Mouse (Mus musculus) kidney, adult 2 months (tissue): ENCODE data around the gene Gm49425. TPM values are rescaled to one million over a fixed set of nuclear protein-coding genes. Genes with fewer than 3 reads are reported as not detected.
"Not testable (repeated sequence)": the region's sequence is repeated elsewhere in the genome, so short reads cannot be mapped to it uniquely, and the experiment has no call there.

ENCODE experiments used
- DNase-seq: peaks from one replicate; pipeline ENCODE4 v3.0.0; 2021
- H3K27ac ChIP-seq: fragments of 200-500 bp; 2 replicates; pipeline ENCODE4 v1.5.1; 2012; ENCODE audit warnings: low read depth, low read length, control low read depth, inconsistent platforms; ENCODE audit not compliant: insufficient read depth
- H3K27me3 ChIP-seq: fragments of 200-500 bp; replicated peaks from 2 replicates; pipeline ENCODE4 v1.6.1; 2012; ENCODE audit warnings: mild to moderate bottlenecking, moderate library complexity, low read length, inconsistent platforms; ENCODE audit not compliant: control insufficient read depth, insufficient read depth
- H3K36me3 ChIP-seq: fragments of 200-500 bp; 2 replicates; pipeline ENCODE4 v1.6.1; 2012; ENCODE audit warnings: mild to moderate bottlenecking, moderate library complexity, low read length, inconsistent platforms; ENCODE audit not compliant: control insufficient read depth, insufficient read depth
- H3K4me1 ChIP-seq: fragments of 200-500 bp; 2 replicates; pipeline ENCODE4 v1.6.1; 2011; ENCODE audit warnings: low read length; ENCODE audit not compliant: control insufficient read depth, insufficient read depth
- H3K4me3 ChIP-seq: fragments of 200-500 bp; 2 replicates; pipeline ENCODE4 v1.5.1; 2011; ENCODE audit warnings: mild to moderate bottlenecking, low read depth, low read length, control low read depth; ENCODE audit not compliant: insufficient read depth
- CTCF ChIP-seq: fragments of 200-500 bp; conservative IDR thresholded peaks from 2 replicates; pipeline ENCODE4 v1.5.1; 2011; ENCODE audit warnings: low read depth, mild to moderate bottlenecking, control low read depth, low read length, moderate library complexity, mixed read lengths; ENCODE audit not compliant: insufficient read depth, insufficient read length
- POLR2A ChIP-seq: fragments of 200-500 bp; IDR thresholded peaks from one replicate; pipeline ENCODE4 v1.6.1; 2011; ENCODE audit warnings: low read depth, low read length, control low read depth
- WGBS: fragments of 180-500 bp; shearing (Covaris S2); methylation state at CpG from one replicate; pipeline ENCODE4 v1.1.7; 2018; 5-methylcytosine and 5-hydroxymethylcytosine counted together
- polyA plus RNA-seq: library from polyadenylated mRNA; depleted of rRNA; stranded (reverse); fragments of >200 nt; gene quantifications from 2 replicates; pipeline ENCODE4 v1.2.3, GENCODE M21; 2012; rRNA removed

Gene Gm49425
- not detected in 2 replicates for polyA plus RNA-seq

GRCm38 (mm10) chr15:101517161-101517560 is at the start of gene Gm49425:
TSS of gene Gm49425 (minus strand) at chr15:101517261.
- not testable (repeated sequence) for DNase-seq, H3K27ac ChIP-seq, H3K4me1 ChIP-seq, H3K36me3 ChIP-seq, H3K27me3 ChIP-seq, H3K4me3 ChIP-seq
- WGBS = 75% methylated on average over 2 of the region's 2 CpGs

DNA sequence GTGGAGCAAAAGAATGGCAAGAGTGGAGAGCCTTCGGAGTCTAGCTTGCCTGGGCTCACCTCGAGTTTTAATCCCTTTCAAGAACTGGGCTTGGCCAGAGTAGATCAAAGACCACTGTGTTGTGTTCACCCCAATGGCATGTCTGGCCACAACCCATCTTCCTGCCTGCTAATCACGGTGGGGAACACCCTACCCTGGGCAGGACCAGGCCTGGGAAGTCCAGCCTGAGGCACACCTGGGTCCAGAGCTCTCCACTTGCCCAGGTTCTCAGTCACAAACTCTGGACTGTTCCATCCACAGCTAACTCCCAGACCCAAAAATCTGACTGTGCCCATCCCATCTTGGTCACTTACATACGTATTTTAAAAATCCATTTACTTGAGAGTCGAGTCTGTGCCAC is 45.8 kb upstream of the Gm49425 start, which contains the start of gene Krt90:
Krt90 (minus strand) TSS at position 101 of the 400 bp plus-strand sequence.
- H3K4me1 ChIP-seq = no peaks in the 10 kb centered on the region
- WGBS = 65% methylated on average over 5 of the region's 5 CpGs
- DNase-seq = no peak
- H3K27me3 ChIP-seq = no peaks in the 10 kb centered on the region
- no peak within 1 kb of the TSS for H3K27ac ChIP-seq
- TF ChIP-seq CTCF = no peak
- TF ChIP-seq POLR2A = no peak
- no peak within 1 kb of the TSS for H3K4me3 ChIP-seq
- H3K36me3 ChIP-seq = no peaks in the 10 kb centered on the region

- Histone ChIP-seq H3K27ac (no peak overlapping the region), H3K36me3 (no peaks in the 10 kb centered on the region), H3K27me3 (no peaks in the 10 kb centered on the region), H3K4me3 (no peak overlapping the region), H3K4me1 (no peaks in the 10 kb centered on the region)
- 7% methylated on average over 7 of the region's 7 CpGs for WGBS
- TF ChIP-seq POLR2A = no peak
- no peak for TF ChIP-seq CTCF
- no peak for DNase-seq
These were observed 41.1 kb upstream of the Gm49425 start for GRCm38 (mm10) chr15:101558034-101558646.

GRCm38 (mm10) chr15:101553169-101553568 is 36.1 kb upstream of the Gm49425 start:
- 3% methylated on average over 11 of the region's 11 CpGs for WGBS
- no peaks in the 10 kb centered on the region for H3K27me3 ChIP-seq
- H3K4me1 ChIP-seq = no peaks in the 10 kb centered on the region
- H3K4me3 ChIP-seq = no peak overlapping the region
- no peaks in the 10 kb centered on the region for H3K36me3 ChIP-seq
- TF ChIP-seq CTCF (no peak), POLR2A (no peak)
- no peak overlapping the region for H3K27ac ChIP-seq
- peak; percentile 12 for DNase-seq

DNA sequence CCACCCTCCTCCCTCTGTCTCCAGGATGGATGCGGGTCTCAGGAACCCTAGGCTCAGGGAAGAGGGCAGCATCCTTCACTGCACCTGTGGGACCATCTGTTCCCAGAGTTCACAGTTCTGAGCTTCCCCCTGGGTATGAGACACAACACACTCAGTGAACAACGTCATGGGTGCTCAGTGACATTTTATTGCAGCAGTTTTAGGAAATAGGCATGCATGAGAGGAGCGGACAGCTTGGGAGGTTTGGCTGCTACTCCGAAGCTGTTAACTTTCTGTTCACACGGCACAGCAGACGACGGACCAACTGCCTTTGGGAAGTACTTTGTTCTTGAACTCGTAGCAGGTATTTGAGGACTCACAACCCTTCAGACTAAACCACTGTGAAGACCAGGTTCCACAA is 35.1 kb upstream of the Gm49425 start:
- H3K4me3 ChIP-seq = no peak overlapping the region
- 53% methylated on average over 8 of the region's 8 CpGs for WGBS
- no peaks in the 10 kb centered on the region for H3K4me1 ChIP-seq
- TF ChIP-seq POLR2A (no peak), CTCF (no peak)
- H3K36me3 ChIP-seq = no peaks in the 10 kb centered on the region
- no peaks in the 10 kb centered on the region for H3K27me3 ChIP-seq
- no peak overlapping the region for H3K27ac ChIP-seq
- DNase-seq = no peak

DNA sequence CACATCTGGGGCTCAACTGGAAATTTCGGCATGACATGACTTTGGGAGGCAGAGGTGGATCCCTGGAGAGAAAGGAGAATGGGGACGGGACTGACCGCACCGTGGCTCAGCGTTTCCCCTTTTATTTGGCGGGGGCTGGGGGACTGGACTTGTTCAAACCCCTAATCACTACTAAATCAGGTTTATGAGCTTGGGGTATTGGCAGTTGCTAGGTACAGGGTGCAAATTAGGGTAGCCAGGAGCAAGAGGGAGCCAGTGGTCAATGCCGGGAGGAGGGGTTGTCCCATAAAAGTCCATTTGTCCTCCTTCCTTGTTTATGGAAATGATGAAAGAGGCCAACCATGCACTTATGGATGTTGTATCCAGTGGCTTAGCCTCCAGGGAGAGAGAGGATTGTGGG is 33.5 kb upstream of the Gm49425 start, which contains the start of gene Krt82:
Krt82 (minus strand) TSS at position 101 of the 400 bp plus-strand sequence.
- Histone ChIP-seq H3K4me1 (no peaks in the 10 kb centered on the region), H3K27me3 (no peaks in the 10 kb centered on the region), H3K27ac (no peak within 1 kb of the TSS), H3K36me3 (no peaks in the 10 kb centered on the region), H3K4me3 (no peak within 1 kb of the TSS)
- TF ChIP-seq POLR2A (no peak), CTCF (no peak)
- DNase-seq = no peak
- 51% methylated on average over 7 of the region's 7 CpGs for WGBS

DNA sequence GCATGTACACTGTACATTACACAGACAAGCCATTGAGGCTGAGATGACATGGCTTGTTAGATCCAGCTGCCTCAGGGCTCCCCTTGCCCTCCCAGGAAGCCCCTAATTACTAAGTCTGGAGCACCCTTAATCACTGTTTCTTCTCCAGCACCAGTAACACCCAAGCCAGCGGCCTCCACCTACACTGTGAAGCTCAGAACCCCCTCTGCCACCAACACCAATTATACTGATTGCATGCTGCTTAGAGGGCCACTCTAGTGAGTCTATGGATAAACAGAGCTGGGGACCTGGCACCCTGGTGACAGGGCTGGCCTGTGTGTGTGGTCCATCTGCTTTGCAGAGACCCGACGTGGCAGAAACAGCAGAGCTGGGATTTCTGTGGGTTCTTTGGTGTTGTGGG is 27.4 kb upstream of the Gm49425 start:
- H3K27ac ChIP-seq = no peak overlapping the region
- no peaks in the 10 kb centered on the region for H3K4me1 ChIP-seq
- DNase-seq = no peak
- TF ChIP-seq CTCF (no peak), POLR2A (no peak)
- 76% methylated on average over 3 of the region's 3 CpGs for WGBS
- no peaks in the 10 kb centered on the region for H3K36me3 ChIP-seq
- no peak overlapping the region for H3K4me3 ChIP-seq
- no peaks in the 10 kb centered on the region for H3K27me3 ChIP-seq

DNA sequence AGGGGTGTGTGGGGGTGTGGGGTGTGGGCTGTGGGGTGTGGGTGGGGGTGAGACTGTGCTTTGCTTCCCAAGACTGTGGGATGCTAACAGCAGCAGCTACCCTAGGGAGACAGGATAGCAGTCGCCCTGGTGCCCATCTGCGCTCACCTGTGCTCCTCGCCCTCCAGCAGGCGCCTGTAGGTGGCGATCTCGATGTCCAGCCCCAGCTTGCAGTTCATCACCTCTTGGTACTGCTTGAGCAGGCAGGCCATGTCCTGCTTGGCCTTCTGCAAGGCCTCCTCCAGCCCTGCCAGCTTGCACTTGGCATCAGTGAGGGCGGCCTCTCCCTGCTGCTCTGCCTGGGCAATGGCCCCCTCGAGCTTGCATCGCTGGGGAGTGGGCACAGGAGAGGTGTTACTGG is 25.5 kb upstream of the Gm49425 start:
- no peak; the same call in 1 of the 2 replicates for TF ChIP-seq CTCF
- no peak for TF ChIP-seq POLR2A
- H3K27me3 ChIP-seq = no peaks in the 10 kb centered on the region
- no peak overlapping the region for H3K4me3 ChIP-seq
- no peaks in the 10 kb centered on the region for H3K4me1 ChIP-seq
- DNase-seq = no peak
- H3K27ac ChIP-seq = no peak overlapping the region
- 62% methylated on average over 9 of the region's 9 CpGs for WGBS
- no peaks in the 10 kb centered on the region for H3K36me3 ChIP-seq
